In genomic region chr2:27301444-27302111, GRCm38 (mm10) we compare ENCODE assay signal across 15 mouse cellular contexts. TPM values are rescaled to one million over a fixed set of nuclear protein-coding genes. Genes with fewer than 3 reads are reported as not detected.
DNase-seq lines count a peak whose midpoint lies in the region; ATAC-seq lines count a peak whose summit lies in the region.
"Had no signal": no experiment of that assay in that cellular context is flagged by ENCODE, and none has a peak within 500 bp of the region (broad histone marks: within the 10 kb centered on the region; RNA-seq: fewer than 3 reads in every experiment).

No protein-coding gene starts in this region.

- 0 out of 2 replicates have a peak overlapping the region, but pooled peaks have one; percentile 41 for H3K27ac ChIP-seq in embryonic facial prominence, embryonic 11.5 days (replicated peaks; ENCODE audit: low read depth, low read length)
- peak overlapping the region; percentile 88 for H3K27ac ChIP-seq in hindbrain, embryonic 11.5 days (ENCODE audit: low read depth, low read length)
- peak overlapping the region; percentile 75 for H3K27ac ChIP-seq in midbrain, embryonic 11.5 days (ENCODE audit: low read depth, low read length)
- H3K27ac ChIP-seq: embryonic facial prominence, embryonic 12.5 days; limb, embryonic 15.5 days had no signal

- H3K9me3 ChIP-seq in embryonic facial prominence, embryonic 11.5 days (replicated peaks; ENCODE audit: control insufficient read depth, low read length), result no peaks in the 10 kb centered on the region
- no peaks in the 10 kb centered on the region; the same call in 1 of the 2 replicates for H3K9me3 ChIP-seq in hindbrain, embryonic 11.5 days (ENCODE audit: control insufficient read depth, low read length)
- no peaks in the 10 kb centered on the region for H3K9me3 ChIP-seq in midbrain, embryonic 11.5 days (ENCODE audit: control insufficient read depth, low read length)
- H3K9me3 ChIP-seq: embryonic facial prominence, embryonic 12.5 days; limb, embryonic 15.5 days had no signal

- H3K4me3 ChIP-seq in embryonic facial prominence, embryonic 11.5 days (ENCODE audit: low read depth, low read length), result no peak overlapping the region
- no peak overlapping the region for H3K4me3 ChIP-seq in hindbrain, embryonic 11.5 days (ENCODE audit: low read depth, low read length)
- no peak overlapping the region for H3K4me3 ChIP-seq in midbrain, embryonic 11.5 days (ENCODE audit: low read depth, low read length)
- H3K4me3 ChIP-seq: embryonic facial prominence, embryonic 12.5 days; limb, embryonic 15.5 days had no signal

- H3K9ac ChIP-seq in embryonic facial prominence, embryonic 11.5 days (replicated peaks; ENCODE audit: low read length), result no peak overlapping the region
- no peak overlapping the region for H3K9ac ChIP-seq in hindbrain, embryonic 11.5 days (ENCODE audit: low read depth, low read length)
- peak overlapping the region; percentile 27; the same call in 1 of the 2 replicates for H3K9ac ChIP-seq in midbrain, embryonic 11.5 days (ENCODE audit: low read length)
- H3K9ac ChIP-seq: embryonic facial prominence, embryonic 12.5 days; limb, embryonic 15.5 days had no signal

- ATAC-seq in embryonic facial prominence, embryonic 11.5 days (replicated peaks; ENCODE audit: insufficient number of reproducible peaks, low FRiP score, low TSS enrichment, low read depth), result peak; percentile 76; the same call in 1 of the 2 replicates
- peak; percentile 82 for ATAC-seq in hindbrain, embryonic 11.5 days (ENCODE audit: low FRiP score)
- ATAC-seq in midbrain, embryonic 11.5 days (ENCODE audit: low FRiP score), result peak; percentile 77

- H3K36me3 ChIP-seq in embryonic facial prominence, embryonic 11.5 days (replicated peaks; ENCODE audit: control insufficient read depth, insufficient read depth, low read depth, low read length), result no peaks in the 10 kb centered on the region
- no peaks in the 10 kb centered on the region for H3K36me3 ChIP-seq in hindbrain, embryonic 11.5 days (ENCODE audit: control insufficient read depth, insufficient read depth, low read length)
- H3K36me3 ChIP-seq in midbrain, embryonic 11.5 days (ENCODE audit: control insufficient read depth, insufficient read depth, low read length), result no peaks in the 10 kb centered on the region

- no peak overlapping the region for H3K4me2 ChIP-seq in embryonic facial prominence, embryonic 11.5 days (ENCODE audit: low read depth, low read length)
- H3K4me2 ChIP-seq in hindbrain, embryonic 11.5 days (replicated peaks; ENCODE audit: low read depth, low read length), result peak overlapping the region; percentile 21; the same call in 1 of the 2 replicates
- H3K4me2 ChIP-seq in midbrain, embryonic 11.5 days, result no peak overlapping the region; the same call in 1 of the 2 replicates
- H3K4me2 ChIP-seq: embryonic facial prominence, embryonic 12.5 days; limb, embryonic 15.5 days had no signal

- H3K4me1 ChIP-seq in embryonic facial prominence, embryonic 11.5 days (ENCODE audit: control insufficient read depth, insufficient read depth, low read length), result no peaks in the 10 kb centered on the region
- H3K4me1 ChIP-seq in hindbrain, embryonic 11.5 days (replicated peaks; ENCODE audit: control insufficient read depth, insufficient read depth, low read length), result peaks cover 8% of the 10 kb centered on the region
- peaks cover 16% of the 10 kb centered on the region for H3K4me1 ChIP-seq in midbrain, embryonic 11.5 days (ENCODE audit: control insufficient read depth, insufficient read depth, low read length)

- H3K27me3 ChIP-seq in embryonic facial prominence, embryonic 11.5 days (ENCODE audit: control insufficient read depth, insufficient read depth, low read length), result no peaks in the 10 kb centered on the region
- no peaks in the 10 kb centered on the region for H3K27me3 ChIP-seq in hindbrain, embryonic 11.5 days (ENCODE audit: control insufficient read depth, insufficient read depth, low read length)
- no peaks in the 10 kb centered on the region for H3K27me3 ChIP-seq in midbrain, embryonic 11.5 days (ENCODE audit: control insufficient read depth, insufficient read depth, low read length)
- H3K27me3 ChIP-seq: embryonic facial prominence, embryonic 12.5 days; limb, embryonic 15.5 days had no signal

- WGBS in embryonic facial prominence, embryonic 11.5 days, result 72% methylated on average over 12 of the region's 12 CpGs
- 60% methylated on average over 12 of the region's 12 CpGs for WGBS in hindbrain, embryonic 11.5 days
- 53% methylated on average over 12 of the region's 12 CpGs for WGBS in midbrain, embryonic 11.5 days

- DNase-seq in brain, embryonic 18.5 days (ENCODE audit: low read depth, low spot score), result peak; percentile 45
- DNase-seq in embryonic facial prominence, embryonic 11.5 days (ENCODE audit: low spot score), result no peak
- peak; percentile 57 for DNase-seq in hindbrain, embryonic 11.5 days (ENCODE audit: low spot score)
- no peak for DNase-seq in midbrain, embryonic 11.5 days (ENCODE audit: low spot score, missing footprints)
- DNase-seq in gastrocnemius, adult 8-10 months (ENCODE audit: low spot score in 2 of 2), result no peak
- DNase-seq in spleen, adult 12 weeks (ENCODE audit: low spot score), result no peak
- no peak for DNase-seq in spleen, adult 18-20 months
- no peak for DNase-seq in adrenal gland, adult 2 months
- DNase-seq: gastrocnemius, postnatal 25 days; heart, postnatal 10 days; kidney, postnatal 36 days; lung, postnatal 10 days; thymus, postnatal 4 days had no signal

RNA-seq across cellular contexts. Expression of gene Sardh, which starts 53.4 kb away (rescaled TPM):
- 2.7 and 2.8 TPM in 2 replicates for polyA plus RNA-seq in embryonic facial prominence, embryonic 11.5 days (2014; fragmentation: Nextera tagmentation; extraction: Ambion mirVana)
- 3.1 and 5.5 TPM in 2 replicates for polyA plus RNA-seq in hindbrain, embryonic 11.5 days (2014; fragmentation: Nextera tagmentation; extraction: Ambion mirVana)
- polyA plus RNA-seq in midbrain, embryonic 11.5 days (2014; fragmentation: Nextera tagmentation; extraction: Ambion mirVana), result 3.6 and 4.4 TPM in 2 replicates
- total RNA-seq in gastrocnemius, adult 8-10 months (2022), result 1 to 10 TPM in 3 of 4 experiments, under 1 TPM in 1; 0.46 to 1.8 (median 1.5) TPM
- total RNA-seq in adrenal gland, adult 2 months (2021), result 1 to 10 TPM; 8.3 to 9.9 TPM
- 16.8 and 21.3 TPM in 2 replicates for polyA plus RNA-seq in adrenal gland, adult 2 months (2012; rRNA removed)

Comparison
In these comparisons a context has a peak if more than half of its experiments do, and no peak if none do; other contexts are left out.
1. DNase-seq: peak in brain, embryonic 18.5 days (single experiment) and hindbrain, embryonic 11.5 days (single experiment); none in embryonic facial prominence, embryonic 11.5 days (single experiment), midbrain, embryonic 11.5 days (single experiment), gastrocnemius, adult 8-10 months (0 of 2), spleen, adult 12 weeks (single experiment), spleen, adult 18-20 months (0 of 2) and adrenal gland, adult 2 months (single experiment).
2. Peak in every context shown above with its lines, with median percentiles within 50 percentile points of each other: ATAC-seq and H3K27ac ChIP-seq.